Mouse (Mus musculus): ENCODE data around the gene Gsdme. TPM values are rescaled to one million over a fixed set of nuclear protein-coding genes. Genes with fewer than 3 reads are reported as not detected.

Gsdme gene
- 0.62 and 1.1 TPM in 2 replicates for polyA plus RNA-seq (2011; ENCODE audit: insufficient read depth, insufficient read length, low read depth, missing spikeins)

DNA sequence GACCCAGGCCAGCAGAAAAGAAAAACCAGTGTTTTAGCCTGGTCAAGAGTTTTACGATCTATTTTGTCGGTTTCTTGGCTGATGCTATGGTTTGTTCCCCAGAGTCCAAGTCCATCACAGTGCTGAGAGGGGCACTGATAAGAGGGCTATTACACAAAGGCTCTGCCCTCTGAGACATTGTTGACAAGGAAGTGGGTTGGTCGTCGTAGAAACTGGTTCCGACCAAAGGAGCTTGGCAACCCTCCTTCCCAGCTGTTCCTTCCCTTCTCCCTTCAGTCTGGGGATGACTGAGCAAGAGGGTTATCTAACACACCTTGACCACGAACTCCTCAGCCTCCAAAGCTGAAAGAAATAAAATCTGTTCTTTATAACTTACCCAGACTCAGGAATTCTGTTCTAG lies at the start of gene Gsdme:
TSS of gene Gsdme (minus strand) at position 193 of the 400 bp plus-strand sequence.
- TF ChIP-seq CTCF (IDR thresholded peaks at IDR 0.05; ENCODE audit: low read depth, low read length), result no peak
- no peak for TF ChIP-seq POLR2A (IDR thresholded peaks at IDR 0.05; ENCODE audit: insufficient read depth, low read length)
- no peak for TF ChIP-seq EP300 (IDR thresholded peaks at IDR 0.05; ENCODE audit: insufficient read depth, low read depth, low read length)
- H3K9me3 ChIP-seq (replicated peaks; ENCODE audit: control insufficient read depth, insufficient read depth, low read length, poor library complexity, severe bottlenecking), result no peaks in the 10 kb centered on the region
- H3K4me3 ChIP-seq (ENCODE audit: low read depth, low read length), result no peak within 1 kb of the TSS
- no peaks in the 10 kb centered on the region for H3K36me3 ChIP-seq (ENCODE audit: control insufficient read depth, insufficient read depth, low read length, poor library complexity, severe bottlenecking)
- no peaks in the 10 kb centered on the region for H3K4me1 ChIP-seq (ENCODE audit: control insufficient read depth, insufficient read depth, low read length)
- H3K27ac ChIP-seq (ENCODE audit: insufficient read depth, low read length), result no peak within 1 kb of the TSS
- no peak within 1 kb of the TSS for H3K9ac ChIP-seq (ENCODE audit: low read depth, poor library complexity, severe bottlenecking)
- no peaks in the 10 kb centered on the region for H3K27me3 ChIP-seq (ENCODE audit: control insufficient read depth, insufficient read depth, low read length, poor library complexity, severe bottlenecking)

DNA sequence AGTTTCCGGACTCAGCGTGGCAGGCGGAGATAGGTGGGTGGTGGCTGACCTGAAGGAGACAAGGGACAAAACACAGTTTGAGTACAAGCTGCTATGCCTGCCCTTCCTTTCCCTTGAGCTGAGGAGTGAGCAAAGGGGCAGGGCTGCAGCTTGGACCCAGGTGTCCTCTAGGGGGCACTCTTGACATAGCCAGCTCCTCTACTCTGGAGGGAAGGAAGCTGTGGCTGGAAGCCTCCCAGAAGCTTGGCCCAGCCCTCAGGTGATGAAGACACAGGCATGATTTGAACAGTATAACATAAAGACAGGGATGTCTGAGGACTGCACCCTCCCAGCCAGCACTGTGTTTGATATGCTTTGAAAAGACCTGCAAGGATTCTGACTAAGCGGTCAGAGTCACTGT lies 49.0 kb upstream of the Gsdme start:
- H3K4me3 ChIP-seq (ENCODE audit: low read depth, low read length), result no peak overlapping the region
- TF ChIP-seq POLR2A (IDR thresholded peaks at IDR 0.05; ENCODE audit: insufficient read depth, low read length), result no peak
- peak; percentile 90 for TF ChIP-seq CTCF (IDR thresholded peaks at IDR 0.05; ENCODE audit: low read depth, low read length)
- no peaks in the 10 kb centered on the region for H3K4me1 ChIP-seq (ENCODE audit: control insufficient read depth, insufficient read depth, low read length)
- H3K27me3 ChIP-seq (ENCODE audit: control insufficient read depth, insufficient read depth, low read length, poor library complexity, severe bottlenecking), result no peaks in the 10 kb centered on the region
- no peak overlapping the region for H3K9ac ChIP-seq (ENCODE audit: low read depth, poor library complexity, severe bottlenecking)
- no peaks in the 10 kb centered on the region for H3K36me3 ChIP-seq (ENCODE audit: control insufficient read depth, insufficient read depth, low read length, poor library complexity, severe bottlenecking)
- no peak overlapping the region for H3K27ac ChIP-seq (ENCODE audit: insufficient read depth, low read length)
- H3K9me3 ChIP-seq (replicated peaks; ENCODE audit: control insufficient read depth, insufficient read depth, low read length, poor library complexity, severe bottlenecking), result no peaks in the 10 kb centered on the region

DNA sequence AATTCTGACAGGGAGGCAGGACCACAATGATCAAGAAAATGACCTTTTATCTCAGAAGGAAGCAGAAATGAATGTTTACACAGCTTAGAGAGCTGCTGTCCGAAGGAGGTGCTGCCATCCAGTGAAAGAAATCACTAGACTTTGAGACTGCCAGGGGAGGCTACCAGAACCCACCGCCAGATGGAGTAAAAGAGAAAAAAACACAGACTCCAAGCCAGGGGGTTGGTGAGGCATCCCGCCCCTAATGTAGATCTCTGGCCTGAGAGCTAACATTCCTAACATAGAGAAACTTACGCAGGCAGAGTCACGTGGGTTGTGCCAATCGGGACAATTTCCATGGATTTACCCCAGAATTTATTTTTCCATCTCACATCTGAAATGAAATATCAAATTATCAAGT lies 45.4 kb upstream of the Gsdme start:
- Histone ChIP-seq H3K4me3 (ENCODE audit: low read depth, low read length) (no peak overlapping the region), H3K4me1 (ENCODE audit: control insufficient read depth, insufficient read depth, low read length) (no peaks in the 10 kb centered on the region), H3K36me3 (ENCODE audit: control insufficient read depth, insufficient read depth, low read length, poor library complexity, severe bottlenecking) (no peaks in the 10 kb centered on the region), H3K9ac (ENCODE audit: low read depth, poor library complexity, severe bottlenecking) (no peak overlapping the region), H3K27ac (ENCODE audit: insufficient read depth, low read length) (no peak overlapping the region), H3K27me3 (ENCODE audit: control insufficient read depth, insufficient read depth, low read length, poor library complexity, severe bottlenecking) (no peaks in the 10 kb centered on the region), H3K9me3 (replicated peaks; ENCODE audit: control insufficient read depth, insufficient read depth, low read length, poor library complexity, severe bottlenecking) (no peaks in the 10 kb centered on the region)
- TF ChIP-seq EP300 (IDR thresholded peaks at IDR 0.05; ENCODE audit: insufficient read depth, low read depth, low read length) (no peak), CTCF (IDR thresholded peaks at IDR 0.05; ENCODE audit: low read depth, low read length) (peak; percentile 38)

DNA sequence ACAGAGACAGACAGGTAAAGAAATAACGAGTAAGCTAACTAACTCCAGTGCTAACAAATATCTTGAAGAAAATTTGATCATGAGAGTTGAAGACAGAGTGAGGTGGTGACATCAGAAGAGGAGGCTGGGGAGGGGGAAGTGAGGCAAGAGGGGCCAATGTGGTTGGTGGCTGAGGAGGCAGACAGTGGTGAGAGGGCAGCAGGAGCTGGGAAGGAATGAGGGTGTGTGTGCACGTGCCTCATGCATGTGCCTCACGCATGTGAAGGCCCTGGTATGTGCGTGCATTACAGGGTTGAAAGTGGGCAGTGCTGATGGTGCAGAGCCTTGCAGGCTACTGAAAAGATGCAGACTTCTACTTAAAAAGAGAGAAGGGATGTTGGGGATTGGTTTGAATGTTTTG lies 43.0 kb upstream of the Gsdme start:
- Histone ChIP-seq H3K4me3 (ENCODE audit: low read depth, low read length) (no peak overlapping the region), H3K27ac (ENCODE audit: insufficient read depth, low read length) (no peak overlapping the region), H3K27me3 (ENCODE audit: control insufficient read depth, insufficient read depth, low read length, poor library complexity, severe bottlenecking) (no peaks in the 10 kb centered on the region), H3K9ac (ENCODE audit: low read depth, poor library complexity, severe bottlenecking) (no peak overlapping the region), H3K9me3 (replicated peaks; ENCODE audit: control insufficient read depth, insufficient read depth, low read length, poor library complexity, severe bottlenecking) (no peaks in the 10 kb centered on the region), H3K4me1 (ENCODE audit: control insufficient read depth, insufficient read depth, low read length) (no peaks in the 10 kb centered on the region), H3K36me3 (ENCODE audit: control insufficient read depth, insufficient read depth, low read length, poor library complexity, severe bottlenecking) (no peaks in the 10 kb centered on the region)
- TF ChIP-seq POLR2A (IDR thresholded peaks at IDR 0.05; ENCODE audit: insufficient read depth, low read length), result no peak
- no peak for TF ChIP-seq CTCF (IDR thresholded peaks at IDR 0.05; ENCODE audit: low read depth, low read length)
- TF ChIP-seq EP300 (IDR thresholded peaks at IDR 0.05; ENCODE audit: insufficient read depth, low read depth, low read length), result no peak

DNA sequence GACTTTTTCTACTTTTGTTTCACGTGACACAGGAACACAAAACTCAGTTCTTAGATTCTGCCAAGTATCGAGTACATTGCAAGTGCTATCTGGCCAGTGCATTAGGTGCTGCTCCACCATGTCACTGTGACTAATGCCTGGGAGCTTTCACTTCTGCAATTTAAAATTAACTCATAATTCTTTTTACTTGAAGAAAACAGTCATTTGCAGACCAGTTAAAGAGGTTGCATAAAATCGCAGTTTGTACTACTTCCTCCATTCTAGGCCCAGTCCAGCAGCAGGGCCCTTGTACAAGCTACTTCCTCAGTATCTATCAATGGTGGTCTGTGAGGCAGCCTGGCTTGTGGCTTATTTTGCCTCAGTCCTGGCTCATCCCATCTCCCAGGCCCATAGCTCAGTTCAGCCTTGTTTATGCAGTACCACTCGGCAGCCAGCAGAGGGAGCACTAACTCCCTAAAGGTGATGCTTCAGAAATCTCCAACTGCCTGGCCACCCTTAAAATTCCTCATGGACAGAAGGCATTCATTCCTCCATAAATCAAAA lies 41.4 kb upstream of the Gsdme start:
- H3K4me1 ChIP-seq (ENCODE audit: control insufficient read depth, insufficient read depth, low read length), result no peaks in the 10 kb centered on the region
- TF ChIP-seq EP300 (IDR thresholded peaks at IDR 0.05; ENCODE audit: insufficient read depth, low read depth, low read length) (no peak), CTCF (IDR thresholded peaks at IDR 0.05; ENCODE audit: low read depth, low read length) (peak; percentile 92)
- H3K9ac ChIP-seq (ENCODE audit: low read depth, poor library complexity, severe bottlenecking), result no peak overlapping the region
- H3K4me3 ChIP-seq (ENCODE audit: low read depth, low read length), result no peak overlapping the region
- H3K27ac ChIP-seq (ENCODE audit: insufficient read depth, low read length), result no peak overlapping the region
- no peaks in the 10 kb centered on the region for H3K9me3 ChIP-seq (replicated peaks; ENCODE audit: control insufficient read depth, insufficient read depth, low read length, poor library complexity, severe bottlenecking)
- H3K36me3 ChIP-seq (ENCODE audit: control insufficient read depth, insufficient read depth, low read length, poor library complexity, severe bottlenecking), result no peaks in the 10 kb centered on the region
- no peaks in the 10 kb centered on the region for H3K27me3 ChIP-seq (ENCODE audit: control insufficient read depth, insufficient read depth, low read length, poor library complexity, severe bottlenecking)

DNA sequence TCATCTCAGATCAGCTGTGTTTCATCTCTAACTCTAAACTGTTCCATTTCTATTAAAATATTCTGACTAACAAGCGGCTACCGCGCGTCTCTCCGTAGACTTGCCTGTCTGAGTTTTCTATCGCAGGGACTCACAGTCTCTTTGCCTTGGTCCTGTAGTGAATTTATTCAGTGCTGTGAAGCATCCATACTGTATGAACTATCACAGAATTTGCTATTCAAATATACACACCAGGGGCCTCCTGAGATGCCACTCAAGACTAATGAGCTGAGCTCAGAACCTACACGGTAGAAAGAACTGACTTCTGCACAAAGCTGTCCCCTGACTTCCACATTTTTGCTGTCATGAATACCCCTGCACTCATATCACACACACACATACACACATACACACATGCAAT lies 37.5 kb upstream of the Gsdme start:
- Histone ChIP-seq H3K9ac (ENCODE audit: low read depth, poor library complexity, severe bottlenecking) (no peak overlapping the region), H3K27ac (ENCODE audit: insufficient read depth, low read length) (no peak overlapping the region), H3K9me3 (replicated peaks; ENCODE audit: control insufficient read depth, insufficient read depth, low read length, poor library complexity, severe bottlenecking) (no peaks in the 10 kb centered on the region), H3K27me3 (ENCODE audit: control insufficient read depth, insufficient read depth, low read length, poor library complexity, severe bottlenecking) (no peaks in the 10 kb centered on the region), H3K36me3 (ENCODE audit: control insufficient read depth, insufficient read depth, low read length, poor library complexity, severe bottlenecking) (no peaks in the 10 kb centered on the region), H3K4me1 (ENCODE audit: control insufficient read depth, insufficient read depth, low read length) (no peaks in the 10 kb centered on the region), H3K4me3 (ENCODE audit: low read depth, low read length) (no peak overlapping the region)
- TF ChIP-seq CTCF (IDR thresholded peaks at IDR 0.05; ENCODE audit: low read depth, low read length), result no peak
- TF ChIP-seq POLR2A (IDR thresholded peaks at IDR 0.05; ENCODE audit: insufficient read depth, low read length), result no peak
- TF ChIP-seq EP300 (IDR thresholded peaks at IDR 0.05; ENCODE audit: insufficient read depth, low read depth, low read length), result no peak

Measured in ES-Bruce4 (cell line).